Comparison of ENCODE assay signal across 8 mouse cellular contexts in genomic region chr3:31902504-31903330, GRCm38 (mm10). TPM values are rescaled to one million over a fixed set of nuclear protein-coding genes. Genes with fewer than 3 reads are reported as not detected.
A peak's percentile ranks its signal among the peaks of the same experiment; 100 is the strongest.
DNase-seq lines count a peak whose midpoint lies in the region; ATAC-seq and TF ChIP-seq lines count a peak whose summit lies in the region.

Gene Kcnmb2 (plus strand): TSS chr3:31902507.

- 2% methylated on average over 22 of the region's 22 CpGs for WGBS in heart, postnatal 0 days
- 2% methylated on average over 22 of the region's 22 CpGs for WGBS in limb, embryonic 13.5 days
- 1% methylated on average over 22 of the region's 22 CpGs for WGBS in stomach, embryonic 14.5 days
- whole genome bisulfite sequencing in thymus, adult 2 months: 5% methylated on average over 22 of the region's 22 CpGs

- no peak within 1 kb of the TSS; the same call in 1 of the 2 replicates for H3K9ac ChIP-seq in heart, postnatal 0 days (replicated peaks; ENCODE audit: low read depth, low read length)
- H3K9ac ChIP-seq in limb, embryonic 13.5 days: peak within 1 kb of the TSS; percentile 48
- no peak within 1 kb of the TSS for H3K9ac ChIP-seq in stomach, embryonic 14.5 days (replicated peaks; ENCODE audit: low read depth, low read length)

- no peak within 1 kb of the TSS for H3K27ac ChIP-seq in heart, postnatal 0 days (ENCODE audit: low read depth)
- no peak within 1 kb of the TSS for H3K27ac ChIP-seq in limb, embryonic 13.5 days
- H3K27ac ChIP-seq in stomach, embryonic 14.5 days (ENCODE audit: low read length): no peak within 1 kb of the TSS
- H3K27ac ChIP-seq in thymus, adult 2 months (ENCODE audit: control insufficient read depth, insufficient read depth, low read length): no peak within 1 kb of the TSS

- H3K4me2 ChIP-seq in heart, postnatal 0 days (ENCODE audit: low read depth, low read length): peak within 1 kb of the TSS; percentile 66
- peak within 1 kb of the TSS; percentile 65 for H3K4me2 ChIP-seq in limb, embryonic 13.5 days (replicated peaks)
- H3K4me2 ChIP-seq in stomach, embryonic 14.5 days (replicated peaks; ENCODE audit: low read depth, low read length): peak within 1 kb of the TSS; percentile 46

- ATAC-seq in heart, postnatal 0 days (ENCODE audit: insufficient read depth, low read depth): peak; percentile 39; the same call in 1 of the 2 replicates
- ATAC-seq in limb, embryonic 13.5 days (ENCODE audit: low FRiP score, low read depth): peak; percentile 64; the same call in 1 of the 2 replicates
- ATAC-seq in stomach, embryonic 14.5 days (ENCODE audit: insufficient number of reproducible peaks, insufficient read depth, low FRiP score, low read depth): peak; percentile 40; the same call in 1 of the 2 replicates

- intact Hi-C loops in left cerebral cortex, postnatal 4 days (cut with DNase I): loop anchor here (10.0 kb wide), 2 partner anchors 108 to 152 kb away; no protein-coding TSS in a partner anchor
- intact Hi-C loops in left cerebral cortex, postnatal 36 days (cut with DNase I): no loop called here

- no peak for TF ChIP-seq CTCF in heart, postnatal 0 days (IDR thresholded peaks at IDR 0.05; ENCODE audit: low read depth)
- TF ChIP-seq CTCF in thymus, adult 2 months (IDR thresholded peaks at IDR 0.05; ENCODE audit: borderline replicate concordance, control insufficient read depth, extremely low read depth, insufficient read depth, low read length, poor library complexity): no peak

- peaks cover 8% of the 10 kb centered on the region; the same call in 1 of the 2 replicates for H3K4me1 ChIP-seq in heart, postnatal 0 days (ENCODE audit: control insufficient read depth, insufficient read depth)
- H3K4me1 ChIP-seq in limb, embryonic 13.5 days: peaks cover 16% of the 10 kb centered on the region
- peaks cover 12% of the 10 kb centered on the region; the same call in 1 of the 2 replicates for H3K4me1 ChIP-seq in stomach, embryonic 14.5 days (ENCODE audit: control insufficient read depth, insufficient read depth, low read length)
- no peaks in the 10 kb centered on the region for H3K4me1 ChIP-seq in thymus, adult 2 months (replicated peaks; ENCODE audit: control insufficient read depth, insufficient read depth, low read length)

- TF ChIP-seq POLR2A in thymus, adult 2 months (IDR thresholded peaks at IDR 0.05; ENCODE audit: control insufficient read depth, extremely low read depth, insufficient read depth, low read length, poor library complexity): no peak

- peak within 1 kb of the TSS; percentile 41 for H3K4me3 ChIP-seq in heart, postnatal 0 days (ENCODE audit: low read depth, low read length)
- peak within 1 kb of the TSS; percentile 33 for H3K4me3 ChIP-seq in limb, embryonic 13.5 days
- H3K4me3 ChIP-seq in stomach, embryonic 14.5 days (ENCODE audit: low read depth, low read length): peak within 1 kb of the TSS; percentile 22
- H3K4me3 ChIP-seq in thymus, adult 2 months (ENCODE audit: control insufficient read depth, insufficient read depth, low read length): no peak within 1 kb of the TSS

- TF ChIP-seq EP300 in heart, postnatal 0 days (IDR thresholded peaks at IDR 0.05; ENCODE audit: low read depth): no peak

- H3K36me3 ChIP-seq in heart, postnatal 0 days (replicated peaks; ENCODE audit: control insufficient read depth, insufficient read depth, low read length): no peaks in the 10 kb centered on the region
- no peaks in the 10 kb centered on the region for H3K36me3 ChIP-seq in limb, embryonic 13.5 days
- H3K36me3 ChIP-seq in stomach, embryonic 14.5 days (ENCODE audit: control insufficient read depth, insufficient read depth, low read length): no peaks in the 10 kb centered on the region
- no peaks in the 10 kb centered on the region for H3K36me3 ChIP-seq in thymus, adult 2 months (ENCODE audit: control insufficient read depth, insufficient read depth, low read length)

- H3K9me3 ChIP-seq in heart, postnatal 0 days (replicated peaks; ENCODE audit: control insufficient read depth, low read length): no peaks in the 10 kb centered on the region
- no peaks in the 10 kb centered on the region for H3K9me3 ChIP-seq in limb, embryonic 13.5 days
- H3K9me3 ChIP-seq in stomach, embryonic 14.5 days (ENCODE audit: control insufficient read depth, low read depth, low read length): no peaks in the 10 kb centered on the region

- H3K27me3 ChIP-seq in heart, postnatal 0 days (ENCODE audit: control insufficient read depth, insufficient read depth, low read length): 0 out of 2 replicates have a peak, but pooled peaks cover 6% of the 10 kb centered on the region
- peaks cover 40% of the 10 kb centered on the region for H3K27me3 ChIP-seq in limb, embryonic 13.5 days
- H3K27me3 ChIP-seq in stomach, embryonic 14.5 days (ENCODE audit: control insufficient read depth, insufficient read depth, low read length): no peaks in the 10 kb centered on the region
- H3K27me3 ChIP-seq in thymus, adult 2 months (ENCODE audit: control insufficient read depth, insufficient read depth, low read length): no peaks in the 10 kb centered on the region

- peak; percentile 9 for DNase-seq in left cerebral cortex, postnatal 4 days
- DNase-seq in left cerebral cortex, postnatal 36 days (ENCODE audit: low spot score in 2 of 2): no peak
- DNase-seq in cerebellum, postnatal 14 days: peak; percentile 62 to 66
- peak; percentile 6 for DNase-seq in heart, postnatal 0 days (ENCODE audit: low spot score)
- DNase-seq in thymus, postnatal 36 days: no peak
- DNase-seq in thymus, adult 2 months: no peak

RNA-seq across cellular contexts. Expression of gene Kcnmb2, which starts in this region (rescaled TPM):
- total RNA-seq in left cerebral cortex, postnatal 4 days (2021): 10 to 100 TPM; 17.7 to 18.4 TPM
- 1 to 10 TPM; 6.4 to 7.2 TPM for total RNA-seq in left cerebral cortex, postnatal 36 days (2021)
- total RNA-seq in heart, postnatal 0 days (2014; rRNA removed; ENCODE audit: low replicate concordance): not detected in 2 replicates
- 0.14 and 0.56 TPM in 2 replicates for polyA plus RNA-seq in heart, postnatal 0 days (2015; fragmentation: Nextera tagmentation; extraction: Ambion mirVana)
- 0.26 and 1.0 TPM in 2 replicates for polyA plus RNA-seq in limb, embryonic 13.5 days (2015; fragmentation: Nextera tagmentation; extraction: Ambion mirVana)
- polyA plus RNA-seq in stomach, embryonic 14.5 days (2014; fragmentation: Nextera tagmentation; extraction: Ambion mirVana): 2.7 and 4.7 TPM in 2 replicates
- polyA plus RNA-seq in thymus, adult 2 months (2012; rRNA removed): 0.07 TPM in 1 of 2 replicates, not detected in the other

Comparison
In these comparisons a context has a peak if more than half of its experiments do, and no peak if none do; other contexts are left out.
1. DNase-seq: peak in left cerebral cortex, postnatal 4 days (single experiment) and cerebellum, postnatal 14 days (2 of 2); none in left cerebral cortex, postnatal 36 days (0 of 2), thymus, postnatal 36 days (0 of 2) and thymus, adult 2 months (single experiment).
2. Peak in DNase-seq, ATAC-seq, H3K4me3 ChIP-seq and H3K4me2 ChIP-seq in heart, postnatal 0 days; RNA of the gene not detected or under 1 TPM.
3. Peak in every context shown above with its lines, with median percentiles within 50 percentile points of each other: ATAC-seq and H3K4me2 ChIP-seq.